Mouse (Mus musculus) frontal cortex, adult (tissue): Measurements from ENCODE around the gene Mdm2.
"Not testable (repeated sequence)": the region's sequence is repeated elsewhere in the genome, so short reads cannot be mapped to it uniquely, and the experiment has no call there.

Experiments
- ATAC-seq: cut with Nextera tagmentation; 2 replicates; pipeline ENCODE4 v1.9.2; 2017; ENCODE audit warnings: mild to moderate bottlenecking, moderate library complexity, mixed read lengths; ENCODE audit not compliant: low TSS enrichment

Gene Mdm2

GRCm38 (mm10) chr10:117733626-117734025, 23.1 kb upstream of the Mdm2 start:
- ATAC-seq = not testable (repeated sequence)

DNA sequence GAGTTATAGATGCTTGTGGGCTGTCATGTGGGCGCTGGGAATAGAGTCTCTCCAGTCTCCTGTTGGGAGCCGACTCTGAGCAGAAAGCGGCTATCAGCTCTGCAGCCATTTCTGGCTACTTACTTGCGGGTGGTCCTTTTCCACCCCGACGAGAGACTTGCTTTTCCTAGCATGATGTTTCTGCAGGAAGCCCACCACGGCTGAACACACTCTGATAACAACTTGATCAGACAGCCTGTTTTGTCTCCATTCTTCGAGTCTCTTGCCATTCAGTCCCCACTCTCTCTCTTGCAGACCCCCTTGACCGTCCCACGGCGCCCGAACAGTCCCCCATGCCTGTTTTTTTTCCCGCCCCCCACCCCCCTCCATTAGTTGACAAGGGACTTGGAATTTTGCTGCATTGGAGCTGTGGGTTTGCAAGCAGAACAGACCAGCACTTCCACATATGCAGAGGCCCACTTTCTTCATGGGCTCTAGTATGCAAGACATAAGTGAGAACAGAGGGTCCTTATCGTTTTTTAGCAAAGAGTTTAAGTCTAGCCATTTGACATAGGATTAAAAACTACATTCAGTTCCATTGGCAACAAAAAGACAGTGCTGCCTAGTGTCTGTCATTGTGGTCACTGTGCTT, 22.5 kb upstream of the Mdm2 start:
- no peak for ATAC-seq

DNA sequence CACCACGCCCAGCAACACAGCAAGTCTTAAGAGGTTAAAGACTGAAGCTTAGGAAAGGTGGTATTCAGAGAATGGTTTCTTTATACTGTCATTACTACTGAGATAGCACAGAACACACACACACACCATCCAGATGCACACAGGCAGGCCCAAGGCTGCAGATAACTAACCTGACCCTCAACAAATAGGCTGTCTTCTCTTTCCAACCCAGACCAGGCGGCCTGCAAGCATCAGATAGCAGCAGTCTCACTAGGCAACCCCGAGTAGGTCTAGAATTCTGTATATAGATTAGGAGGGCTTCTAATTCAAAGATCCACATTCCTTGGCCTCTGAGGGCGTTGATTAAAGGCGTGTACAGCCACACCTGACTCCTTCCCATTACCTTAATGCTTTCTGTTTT, 21.6 kb upstream of the Mdm2 start:
- no peak for ATAC-seq

DNA sequence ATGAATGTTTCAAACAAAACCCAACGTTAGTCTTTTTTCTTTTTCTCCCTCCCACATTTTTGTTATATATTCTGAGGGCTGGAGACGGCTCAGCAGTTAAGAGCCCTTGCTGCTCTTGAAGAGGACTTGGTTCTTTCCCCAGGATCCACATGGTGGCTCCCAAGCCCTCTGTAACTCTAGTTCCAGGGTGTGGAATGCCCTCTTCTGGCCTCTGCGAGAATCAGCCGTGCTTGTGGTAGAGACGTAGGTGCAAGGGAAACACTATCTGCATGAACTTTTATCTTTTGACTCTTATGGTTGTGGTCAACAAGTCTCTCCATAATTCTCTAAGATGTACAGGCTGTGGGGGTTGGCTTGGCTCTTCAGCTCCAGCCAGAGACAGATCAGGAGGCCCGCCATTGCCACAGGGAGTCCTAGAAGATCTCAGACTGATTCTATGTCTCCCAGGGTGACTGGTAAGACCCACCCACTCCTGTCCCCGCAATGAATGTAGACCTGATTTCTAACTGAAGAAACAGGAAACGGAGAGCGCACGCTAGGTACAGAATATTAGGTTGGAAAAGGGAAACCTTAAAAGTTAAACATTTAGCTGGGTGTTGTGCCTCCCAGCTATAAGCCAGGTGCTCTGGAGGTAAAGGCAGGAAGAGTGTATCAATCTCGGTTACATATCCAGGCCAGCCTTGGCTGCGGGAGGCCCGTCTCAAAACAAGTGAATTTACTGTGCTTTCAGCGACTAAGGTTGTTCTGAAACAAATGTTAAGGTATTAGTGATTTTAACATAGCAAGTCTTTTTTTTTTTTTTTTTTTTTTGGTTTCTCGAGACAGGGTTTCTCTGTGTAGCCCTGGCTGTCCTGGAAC, 20.9 kb upstream of the Mdm2 start:
- ATAC-seq = peak; percentile 96

DNA sequence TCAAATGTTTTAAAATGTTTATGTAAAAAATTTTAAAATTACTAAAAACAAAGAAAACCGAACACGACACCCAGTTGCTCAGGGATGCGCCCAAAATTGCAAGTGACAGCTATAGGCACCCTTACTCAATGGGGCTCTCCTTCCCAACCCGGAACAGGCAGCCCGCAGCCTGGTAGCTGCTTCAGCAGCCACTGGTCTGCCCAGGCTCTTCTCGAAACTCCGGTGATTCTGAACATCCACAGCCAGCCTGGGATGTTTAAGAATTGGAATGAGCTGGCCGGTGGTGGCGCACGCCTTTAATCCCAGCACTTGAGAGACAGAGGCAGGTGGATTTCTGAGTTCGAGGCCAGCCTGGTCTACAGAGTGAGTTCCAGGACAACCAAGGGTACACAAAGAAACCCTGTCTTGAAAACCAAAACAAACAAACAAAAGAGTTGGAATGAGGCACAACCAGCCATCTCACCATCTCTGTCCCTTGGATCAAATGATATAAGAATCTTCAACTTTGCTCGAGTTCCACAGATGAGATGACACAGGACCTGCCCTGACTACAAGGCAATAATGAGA, 20.2 kb upstream of the Mdm2 start:
- ATAC-seq = no peak

DNA sequence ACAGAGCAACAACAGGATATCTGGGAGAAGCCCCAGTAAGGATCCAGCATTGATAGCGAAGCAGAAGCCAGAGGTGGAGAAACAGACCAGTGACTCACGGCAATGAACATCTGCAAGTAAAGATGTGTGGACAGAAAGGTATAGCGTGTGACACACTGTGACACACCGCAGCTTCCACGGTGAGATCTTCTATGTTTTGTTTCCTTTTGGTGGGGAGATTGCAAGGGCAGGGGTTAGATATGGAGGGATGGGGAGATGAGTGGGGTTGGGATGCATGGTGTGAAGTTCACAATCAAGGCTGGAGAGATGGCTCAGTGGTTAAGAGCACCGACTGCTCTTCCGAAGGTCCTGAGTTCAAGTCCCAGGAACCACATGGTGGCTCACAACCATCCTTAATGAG, 19.6 kb upstream of the Mdm2 start:
- ATAC-seq = no peak

DNA sequence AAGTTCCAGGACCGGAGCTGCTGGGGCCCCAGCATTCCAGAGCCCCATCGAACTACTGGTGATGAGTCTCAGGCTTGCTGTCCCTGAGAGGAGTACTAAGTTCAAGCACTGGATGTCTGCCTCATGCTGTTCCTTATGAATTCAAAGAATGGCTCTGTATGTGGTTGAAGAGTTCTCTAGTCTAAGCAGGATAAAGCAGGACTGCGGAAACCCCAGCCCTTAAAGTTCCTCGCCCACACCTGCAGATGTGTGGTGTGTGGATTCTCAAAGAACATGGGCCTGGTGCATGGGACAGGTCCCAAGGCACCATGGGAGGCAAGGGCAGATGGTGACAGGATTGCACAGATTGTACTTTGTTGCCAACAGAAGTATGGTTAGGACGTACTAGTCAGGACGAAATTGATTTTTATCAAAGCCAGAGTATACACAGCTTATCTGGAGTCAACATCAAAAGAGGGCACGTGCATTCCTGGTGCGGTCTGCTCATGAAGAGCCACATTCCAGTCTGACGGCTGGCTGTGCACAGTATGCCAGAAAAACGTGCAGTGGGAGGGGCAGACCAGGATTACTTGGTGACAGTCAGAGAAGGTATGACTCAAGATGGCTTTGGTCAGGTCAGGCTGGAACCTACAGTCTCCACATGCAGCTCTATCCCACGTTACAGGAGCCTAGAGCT, 18.7 kb upstream of the Mdm2 start:
- no peak for ATAC-seq

- no peak for ATAC-seq
Observed at GRCm38 (mm10) chr10:117728574-117728973, 18.0 kb upstream of the Mdm2 start.

- ATAC-seq = no peak
Observed at GRCm38 (mm10) chr10:117727518-117728110, 17.1 kb upstream of the Mdm2 start.

GRCm38 (mm10) chr10:117726888-117727385, 16.4 kb upstream of the Mdm2 start:
- ATAC-seq = no peak

- ATAC-seq = no peak
Observed at GRCm38 (mm10) chr10:117726350-117726749, 15.8 kb upstream of the Mdm2 start.

GRCm38 (mm10) chr10:117725671-117726070, 15.1 kb upstream of the Mdm2 start:
- no peak for ATAC-seq

DNA sequence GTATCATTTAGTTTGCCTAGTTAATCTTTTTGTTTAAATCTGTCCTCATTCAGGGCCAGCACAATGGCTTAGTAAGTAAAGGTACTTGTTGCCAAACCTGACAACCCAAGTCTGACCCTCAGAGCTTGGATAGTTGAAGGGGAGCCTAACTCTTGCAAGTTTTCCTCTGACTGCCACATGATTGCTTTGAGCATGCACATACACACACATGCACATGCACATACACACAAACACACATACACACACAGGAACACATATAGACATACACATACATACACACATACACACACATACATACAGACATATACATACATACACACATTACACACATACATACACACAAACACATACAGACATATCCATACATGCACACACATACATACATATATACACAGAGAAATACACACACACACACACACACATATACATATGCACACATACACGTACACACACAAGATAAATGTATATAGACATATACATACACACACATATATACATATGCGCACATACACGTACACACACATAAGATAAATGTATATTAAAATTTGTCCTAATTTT, 14.3 kb upstream of the Mdm2 start:
- ATAC-seq = no peak

DNA sequence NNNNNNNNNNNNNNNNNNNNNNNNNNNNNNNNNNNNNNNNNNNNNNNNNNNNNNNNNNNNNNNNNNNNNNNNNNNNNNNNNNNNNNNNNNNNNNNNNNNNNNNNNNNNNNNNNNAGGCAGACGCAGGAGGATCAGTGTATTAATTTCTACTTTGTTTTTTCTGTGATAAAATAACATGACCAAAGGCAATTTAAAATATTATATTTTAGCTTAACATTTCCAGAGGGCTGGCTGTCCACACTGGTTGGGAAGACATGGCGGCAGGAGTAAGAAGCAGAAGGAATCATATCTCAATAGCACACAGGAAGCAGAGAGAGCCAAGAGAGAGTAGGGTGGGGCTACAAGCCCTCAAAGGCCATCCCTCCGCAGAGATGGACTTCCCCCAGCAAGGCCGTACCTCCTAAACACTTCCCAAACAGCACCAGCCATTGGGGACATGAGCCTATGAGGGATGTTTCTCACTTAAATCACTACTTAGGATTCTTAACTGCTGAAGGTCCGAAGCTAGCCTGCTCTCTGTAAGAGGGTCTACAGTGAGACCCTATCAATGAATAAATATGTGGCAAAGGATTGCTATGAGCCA, 13.7 kb upstream of the Mdm2 start:
- ATAC-seq = no peak

DNA sequence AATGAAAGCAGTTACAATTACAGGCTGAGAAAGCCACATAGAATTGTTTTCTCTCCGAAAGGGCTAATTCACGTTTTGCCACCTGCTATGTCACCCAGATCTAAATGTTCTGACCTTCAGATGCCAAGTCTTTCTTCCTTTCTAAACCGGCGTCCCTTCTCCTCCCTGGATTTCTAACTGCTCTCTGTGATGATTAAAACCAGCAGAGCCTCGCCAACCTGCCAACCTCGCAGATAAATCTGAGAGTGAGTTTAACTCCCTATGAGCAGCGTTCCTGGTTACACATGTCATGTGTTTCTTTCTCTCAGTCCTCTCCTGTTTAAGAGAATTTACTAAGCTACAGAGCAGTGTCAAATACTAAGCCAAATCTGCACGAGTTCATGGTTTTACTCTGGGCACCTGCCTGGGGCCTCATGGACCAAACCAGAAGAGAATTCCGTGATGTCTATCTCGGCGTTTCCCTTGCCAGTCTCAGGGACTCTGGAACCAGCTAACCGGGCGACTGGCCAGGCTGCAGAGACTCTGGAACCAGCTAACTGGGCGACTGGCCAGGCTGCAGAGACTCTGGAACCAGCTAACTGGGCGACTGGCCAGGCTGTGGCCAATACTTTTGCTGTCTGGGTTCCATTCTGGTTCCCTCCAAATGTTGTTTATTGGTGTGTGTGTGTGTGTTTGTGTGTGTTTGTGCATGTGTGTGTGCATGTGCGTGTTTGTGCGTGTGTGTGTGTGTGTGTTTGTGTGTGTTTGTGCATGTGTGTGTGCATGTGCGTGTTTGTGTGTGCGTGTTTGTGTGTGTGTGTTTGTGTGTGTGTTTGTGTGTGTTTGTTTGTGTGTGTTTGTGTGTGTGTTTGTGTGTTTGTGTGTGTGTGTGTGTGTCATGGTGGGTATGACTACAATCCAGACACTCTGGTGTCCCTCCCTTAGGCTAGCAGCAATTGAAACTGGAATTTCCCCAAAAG, 7.9 kb upstream of the Mdm2 start:
- ATAC-seq = peak; percentile 42

GRCm38 (mm10) chr10:117717583-117717982, 7.0 kb upstream of the Mdm2 start:
- no peak for ATAC-seq

- no peak for ATAC-seq
Observed at GRCm38 (mm10) chr10:117716686-117717085, 6.1 kb upstream of the Mdm2 start.

GRCm38 (mm10) chr10:117715654-117716053, 5.1 kb upstream of the Mdm2 start:
- ATAC-seq = not testable (repeated sequence)

DNA sequence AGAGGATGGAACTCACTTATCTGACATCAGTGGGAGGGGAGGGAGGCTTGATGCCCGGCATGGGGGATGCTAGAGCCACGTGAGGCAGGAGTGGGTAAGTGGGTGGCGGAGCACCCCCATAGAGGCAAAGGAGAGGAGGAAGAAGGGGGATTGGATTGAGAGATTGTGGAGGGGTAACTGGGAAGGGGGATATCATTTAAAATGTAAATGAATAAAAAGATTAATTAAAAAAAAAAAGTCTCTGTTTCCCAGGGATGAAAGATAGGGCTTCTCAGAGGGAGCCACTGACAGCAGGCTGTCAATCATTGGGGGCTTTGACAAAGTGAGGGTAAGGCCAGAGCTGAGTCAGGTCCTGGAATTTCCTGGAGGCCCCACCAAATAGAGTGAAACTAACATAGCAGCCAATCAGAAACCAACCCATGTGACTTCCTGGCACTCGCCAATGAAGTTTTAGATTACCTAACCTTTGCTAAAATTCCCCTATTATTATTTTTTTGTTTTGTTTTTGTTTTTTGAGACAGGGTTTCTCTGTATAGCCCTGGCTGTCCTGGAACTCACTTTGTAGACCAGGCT, 4.5 kb upstream of the Mdm2 start:
- ATAC-seq = no peak
